Mouse (Mus musculus): Measurements from ENCODE around the gene Zfp13.

The Zfp13 gene

DNA sequence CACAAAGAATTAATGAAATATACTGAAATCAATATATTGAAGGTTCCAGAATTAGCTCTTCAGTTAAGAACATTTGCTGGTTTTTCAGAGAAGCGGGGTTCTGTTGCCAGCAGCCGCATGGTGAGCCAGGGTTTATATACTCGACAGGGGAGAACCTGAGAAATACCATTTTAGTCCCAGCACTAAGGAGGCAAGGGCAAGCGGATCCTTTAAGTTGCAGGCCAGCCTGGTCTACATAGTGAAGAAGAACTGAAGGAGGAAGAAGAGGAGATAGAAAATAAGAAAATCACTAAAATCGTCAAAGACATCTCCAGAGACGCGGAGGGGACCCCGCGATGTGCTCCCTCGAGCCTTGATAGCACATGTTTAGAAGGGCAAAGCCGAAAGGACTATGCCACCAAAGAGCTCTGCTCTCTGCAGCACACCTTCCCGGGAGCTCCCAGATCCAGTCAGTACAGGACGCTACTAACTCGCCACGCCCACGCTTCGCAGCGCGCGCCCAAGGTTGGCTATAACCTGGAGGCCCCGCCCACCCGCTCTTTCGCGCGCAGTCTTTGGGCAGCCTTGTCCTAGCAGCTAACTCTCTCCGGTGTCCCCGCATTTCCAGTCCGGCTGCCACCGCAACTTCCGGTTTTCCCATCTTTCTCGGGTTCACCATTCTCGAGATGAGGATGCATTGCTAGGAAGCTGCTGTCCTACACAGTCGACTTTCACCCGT lies 6.9 kb downstream of the Zfp13 start:
- in situ Hi-C loops (cut with MboI): no loop called here

DNA sequence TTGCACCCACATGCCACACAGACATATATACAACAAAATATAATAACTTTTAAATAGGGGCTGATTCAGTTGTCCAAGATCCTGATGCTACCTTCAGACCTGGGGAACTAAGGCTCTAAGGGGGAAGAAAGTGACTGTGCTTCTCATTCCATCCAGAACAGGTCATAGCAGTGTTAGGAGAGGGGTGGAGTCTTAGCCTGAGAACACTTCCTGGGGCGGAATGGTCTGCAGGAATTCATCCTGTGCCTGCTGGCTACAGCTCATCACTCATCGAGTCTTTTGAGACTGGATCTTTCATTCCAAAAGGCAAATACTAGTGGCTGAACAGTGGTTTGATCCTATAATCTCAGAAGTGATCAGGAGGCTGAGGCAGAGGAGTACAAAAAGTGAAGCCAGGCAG lies 12.0 kb downstream of the Zfp13 start:
- in situ Hi-C loops (cut with MboI): no loop called here

DNA sequence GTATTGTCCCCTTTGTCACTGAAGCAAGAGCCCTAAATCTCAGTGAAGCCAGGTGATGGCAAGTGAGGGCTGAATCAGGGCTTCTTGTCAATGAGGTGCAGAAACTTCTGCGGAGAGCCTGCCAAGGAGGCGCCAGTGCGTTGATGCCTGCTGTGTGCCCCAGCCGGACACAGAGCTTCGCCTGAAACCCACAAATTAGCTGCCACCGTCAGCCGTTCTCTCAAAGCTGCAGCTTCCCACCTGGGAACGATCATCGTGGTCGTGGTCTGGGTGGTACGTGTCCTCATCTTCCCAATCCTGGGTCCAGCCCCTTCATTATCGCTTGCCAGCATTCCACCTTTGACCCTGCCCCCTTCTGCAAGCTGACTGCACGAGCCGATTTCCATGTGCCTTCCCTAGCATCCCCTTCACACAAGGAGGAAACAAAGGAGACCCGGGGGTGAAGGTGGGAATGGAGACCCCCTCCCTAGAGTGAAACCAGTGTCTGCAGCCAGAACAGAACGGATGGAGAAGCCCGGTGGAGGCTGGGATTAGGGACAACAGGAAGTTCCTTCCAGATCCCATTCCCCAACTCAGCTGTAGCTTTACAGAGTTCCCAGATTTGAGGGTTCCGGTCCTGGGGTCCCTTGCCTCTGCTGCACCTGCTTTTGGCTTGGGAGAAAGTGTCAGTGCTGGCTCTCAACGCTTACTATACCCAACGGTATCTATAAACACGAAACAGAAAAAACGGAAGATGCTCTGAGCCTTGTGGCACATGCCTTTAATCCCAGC lies 13.4 kb downstream of the Zfp13 start:
- in situ Hi-C loops (cut with MboI): no loop called here

DNA sequence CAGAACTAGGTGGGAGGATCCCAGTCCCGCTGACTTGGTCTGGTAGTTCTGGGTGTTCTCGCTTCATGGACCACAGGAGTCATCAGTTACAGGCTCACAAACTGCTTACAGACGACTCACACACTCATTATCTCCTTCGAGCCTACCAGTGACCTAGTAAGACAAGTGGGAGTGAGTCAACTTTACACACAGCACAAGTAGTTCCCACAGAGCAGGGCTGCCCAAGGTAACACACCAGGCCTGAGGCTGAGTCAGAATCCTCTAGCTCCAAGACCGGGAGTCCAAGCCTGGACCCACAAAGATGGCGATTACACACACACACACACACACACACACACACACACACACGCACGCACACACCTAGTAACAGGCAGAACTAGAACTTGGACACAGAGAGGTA lies 14.5 kb downstream of the Zfp13 start:
- in situ Hi-C loops (cut with MboI): no loop called here

DNA sequence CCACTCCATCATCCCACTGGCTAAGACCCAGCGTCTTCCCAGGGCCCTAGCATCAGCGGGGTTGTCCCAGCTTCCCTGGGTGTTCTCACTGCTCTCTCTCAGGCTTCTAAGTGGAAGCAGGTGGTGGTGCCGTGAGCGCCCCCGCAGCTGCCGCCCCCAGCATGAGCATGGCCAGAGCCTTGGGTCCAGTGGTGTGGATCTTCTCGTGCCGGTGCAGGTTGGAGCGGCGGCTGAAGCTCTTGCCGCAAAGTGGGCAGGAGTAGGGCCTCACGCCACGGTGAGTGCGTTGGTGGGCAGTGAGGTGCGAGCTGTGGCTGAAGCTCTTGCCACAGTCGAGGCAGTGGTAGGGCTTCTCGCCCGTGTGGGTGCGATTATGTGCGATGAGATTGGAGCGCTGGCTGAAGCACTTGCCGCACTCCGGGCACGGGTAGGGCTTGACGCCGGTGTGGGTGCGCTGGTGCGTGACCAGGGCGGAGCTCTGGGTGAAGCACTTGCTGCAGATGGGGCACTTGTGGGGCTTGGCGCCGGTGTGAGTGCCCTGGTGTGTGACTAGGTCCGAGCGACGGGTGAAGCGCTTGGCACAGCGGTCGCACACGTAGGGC lies 23.2 kb downstream of the Zfp13 start:
- in situ Hi-C loops (cut with MboI): no loop called here

DNA sequence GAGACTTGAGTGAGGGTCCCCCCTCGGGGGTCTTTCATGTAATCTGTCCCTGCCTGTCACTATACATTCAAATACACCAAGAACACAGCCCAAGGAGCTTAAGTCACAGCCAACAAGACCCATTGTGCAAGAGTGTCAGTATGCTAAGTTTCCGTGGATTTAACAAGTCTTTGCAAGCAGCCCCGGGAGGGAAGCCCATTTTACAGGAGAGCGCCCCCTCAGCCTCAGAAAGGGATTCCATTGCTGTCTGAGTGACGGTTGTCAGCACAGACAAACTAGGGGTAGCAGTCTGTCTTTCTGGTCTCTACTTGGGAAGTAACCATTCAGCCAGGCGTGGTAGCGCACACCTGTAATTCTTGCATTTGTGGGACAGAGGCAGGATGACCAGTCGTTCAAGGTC lies 25.2 kb downstream of the Zfp13 start:
- in situ Hi-C loops (cut with MboI): loop anchor here (25.0 kb wide), 1 partner anchor 712 kb away; the partner anchor contains the start of gene Zfp945

DNA sequence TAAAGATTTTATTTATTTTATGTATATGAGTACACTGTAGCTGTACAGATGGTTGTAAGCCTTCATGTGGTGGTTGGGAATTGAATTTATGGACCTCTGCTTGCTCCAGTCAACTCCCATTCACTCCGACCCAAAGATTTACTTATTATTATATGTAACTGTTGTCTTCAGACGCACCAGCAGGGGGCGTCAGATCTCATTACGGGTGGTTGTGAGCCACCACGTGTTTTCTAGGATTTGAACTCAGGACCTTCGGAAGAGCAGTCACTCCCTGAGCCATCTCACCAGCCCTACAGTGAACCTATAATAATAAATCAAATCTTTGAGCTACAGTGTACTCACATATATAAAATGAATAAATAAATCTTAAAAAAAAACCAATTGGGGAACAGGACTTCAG lies 27.2 kb downstream of the Zfp13 start:
- in situ Hi-C loops (cut with MboI): loop anchor here (25.0 kb wide), 1 partner anchor 710 kb away; the partner anchor contains the start of gene Zfp945

DNA sequence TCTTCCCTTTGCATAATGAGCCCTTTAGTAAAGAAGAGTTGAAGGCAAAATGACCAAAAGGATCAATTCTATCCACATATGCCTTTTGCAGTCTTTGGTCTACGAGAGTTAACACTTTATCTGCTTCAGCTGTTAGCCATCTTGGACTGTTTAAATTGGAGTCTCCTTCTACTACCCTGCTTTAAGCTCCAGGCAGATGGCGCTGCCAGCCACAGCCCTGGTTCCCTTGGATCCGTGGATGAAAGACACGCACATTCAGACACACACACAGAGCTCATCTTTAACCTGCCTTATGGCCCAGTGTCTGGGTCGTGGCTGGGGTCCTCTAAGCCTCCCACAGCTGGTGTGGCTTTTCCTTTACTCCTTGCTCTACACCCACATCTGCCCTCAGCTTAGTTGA lies 28.2 kb downstream of the Zfp13 start:
- in situ Hi-C loops (cut with MboI): loop anchor here (25.0 kb wide), 1 partner anchor 709 kb away; the partner anchor contains the start of gene Zfp945

DNA sequence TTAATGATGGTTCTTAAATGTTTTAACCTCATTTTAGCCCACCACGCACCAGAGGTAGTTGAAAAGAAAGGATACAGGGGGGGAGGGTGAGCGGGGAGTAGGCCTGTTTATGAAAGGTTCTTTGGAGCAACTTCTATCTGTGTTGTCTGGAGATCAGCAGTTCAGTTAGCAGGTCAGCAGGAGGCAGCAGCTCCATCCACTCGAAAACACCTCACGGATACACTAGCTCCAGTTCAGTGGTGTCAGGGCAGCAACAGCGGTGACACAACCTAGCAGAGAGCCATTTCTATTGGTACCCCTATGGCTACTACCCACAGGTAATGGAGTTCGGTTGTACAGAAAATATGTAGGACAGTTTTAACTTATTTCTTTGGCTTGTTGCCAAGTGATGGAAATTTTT lies 29.3 kb downstream of the Zfp13 start:
- in situ Hi-C loops (cut with MboI): loop anchor here (25.0 kb wide), 1 partner anchor 708 kb away; the partner anchor contains the start of gene Zfp945

DNA sequence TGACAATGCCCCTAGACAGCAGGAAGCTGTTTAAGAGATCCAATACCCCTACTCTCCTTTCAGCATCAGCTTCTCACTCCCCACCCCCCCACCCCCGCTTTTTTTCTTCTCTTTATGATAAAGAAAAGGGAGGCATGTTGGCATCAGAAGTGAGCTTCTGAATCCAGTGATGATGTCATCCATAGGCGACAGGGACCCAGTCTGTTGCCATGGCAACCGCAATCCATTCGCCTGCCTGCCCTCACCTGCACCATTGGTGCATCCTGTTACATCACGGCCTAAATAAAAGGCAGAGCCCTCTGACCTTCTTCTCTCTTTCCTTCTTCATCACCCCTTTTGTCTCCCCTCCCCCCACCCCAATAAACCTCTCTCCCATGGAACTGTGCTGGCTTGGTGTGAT lies 30.9 kb downstream of the Zfp13 start:
- in situ Hi-C loops (cut with MboI): loop anchor here (5.0 to 25.0 kb wide), 2 partner anchors 34 to 706 kb away; partner anchors contain the start of genes Zfp945 and Zscan10

DNA sequence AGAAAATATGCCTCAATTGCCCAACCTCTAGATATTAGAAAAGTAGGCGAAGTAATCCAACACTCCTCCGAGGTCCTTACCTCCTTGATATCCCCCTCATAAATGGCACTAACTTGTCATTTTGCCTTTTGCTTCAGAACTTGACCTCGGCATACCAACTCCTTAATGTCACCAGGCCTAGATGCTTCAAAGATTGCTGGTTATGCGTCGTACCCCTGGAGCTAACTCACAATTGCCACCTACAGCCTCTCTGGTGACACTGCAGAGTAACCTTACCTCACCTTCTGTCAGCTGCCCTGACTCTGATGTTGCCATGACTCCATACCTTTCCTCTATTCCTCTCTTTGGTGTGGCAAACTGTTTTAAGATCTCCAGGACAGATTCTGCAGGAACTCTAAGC lies 32.5 kb downstream of the Zfp13 start:
- in situ Hi-C loops (cut with MboI): loop anchor here (5.0 to 25.0 kb wide), 2 partner anchors 36 to 704 kb away; partner anchors contain the start of genes Zfp945 and Zscan10

DNA sequence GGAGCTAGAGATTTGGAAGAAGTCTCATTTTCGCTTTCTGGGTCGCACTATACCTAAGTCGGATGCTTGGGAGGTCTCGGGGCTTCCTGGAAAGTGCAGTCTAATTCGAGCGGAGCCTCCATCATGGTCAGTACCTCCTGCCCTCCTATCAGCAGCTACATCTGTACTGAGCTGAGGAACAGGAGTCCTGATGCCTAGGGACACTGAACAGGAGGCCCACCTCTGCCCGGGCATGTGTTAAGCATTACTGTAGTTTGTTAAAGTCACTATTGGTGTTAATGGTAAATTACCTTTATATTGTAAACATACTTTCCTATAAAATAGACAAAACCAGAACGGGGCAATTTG lies 34.9 kb downstream of the Zfp13 start:
- in situ Hi-C loops (cut with MboI): loop anchor here (25.0 kb wide), 1 partner anchor 702 kb away; the partner anchor contains the start of gene Zfp945

DNA sequence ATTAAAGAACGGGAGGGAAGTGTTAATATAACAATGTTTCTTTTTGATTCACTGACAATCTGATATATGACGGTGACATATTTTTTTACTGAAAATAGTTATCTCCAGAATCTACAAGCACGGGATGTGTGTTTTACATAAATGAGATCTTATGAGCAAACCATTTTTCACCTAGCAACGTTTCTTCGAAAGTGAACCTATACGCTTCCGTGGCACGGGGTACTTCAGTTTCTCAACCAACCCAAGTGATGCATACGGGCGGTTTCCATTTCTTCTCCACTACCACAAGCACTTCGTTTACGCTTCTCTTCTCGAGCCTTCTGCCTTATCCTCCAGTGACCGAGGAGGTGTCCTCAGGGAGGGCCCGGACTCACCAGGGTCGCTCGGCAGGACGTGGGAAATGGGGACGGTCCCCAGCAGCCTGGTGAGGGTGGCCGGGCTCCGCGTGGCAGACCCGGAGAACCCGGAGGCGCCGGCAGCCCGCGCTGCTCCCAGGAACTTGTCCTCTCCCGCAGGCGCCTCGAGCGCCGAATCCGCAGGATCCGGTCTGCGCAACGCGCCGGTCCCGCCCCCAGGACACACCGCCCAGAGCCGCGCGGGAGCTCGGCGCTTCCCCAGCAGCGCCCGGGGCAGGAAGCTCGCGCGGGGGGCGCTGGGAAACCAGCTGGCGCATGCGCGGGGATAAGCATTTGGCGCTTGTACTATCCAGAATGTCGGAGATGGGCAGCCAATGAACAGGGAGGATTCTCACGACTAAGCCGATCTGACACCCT lies 35.5 kb downstream of the Zfp13 start, which contains the start of gene Zfp213:
Zfp213 (minus strand) TSS at position 644 of the 773 bp plus-strand sequence.
- in situ Hi-C loops (cut with MboI): loop anchor here (25.0 kb wide), 1 partner anchor 701 kb away; the partner anchor contains the start of gene Zfp945

DNA sequence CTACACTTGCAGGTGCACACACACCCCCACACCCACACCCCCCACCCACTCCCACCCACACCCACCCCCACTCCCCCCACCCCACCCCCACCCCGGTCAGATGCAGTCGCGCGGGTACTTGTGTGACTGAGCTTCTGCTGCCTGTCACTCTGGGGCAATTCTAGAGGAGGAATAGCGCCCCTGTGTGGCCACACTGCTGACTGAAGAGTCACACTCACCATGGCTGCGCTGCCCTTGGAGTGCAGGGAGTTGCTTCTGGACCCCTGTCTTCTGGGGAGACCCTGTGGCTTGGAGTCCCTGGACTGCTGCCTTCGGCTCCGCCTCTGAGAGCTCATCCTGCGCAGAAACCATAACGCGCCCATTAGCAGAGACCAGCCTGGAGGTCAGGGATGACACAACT lies 39.5 kb downstream of the Zfp13 start:
- in situ Hi-C loops (cut with MboI): loop anchor here (25.0 kb wide), 1 partner anchor 697 kb away; the partner anchor contains the start of gene Zfp945

DNA sequence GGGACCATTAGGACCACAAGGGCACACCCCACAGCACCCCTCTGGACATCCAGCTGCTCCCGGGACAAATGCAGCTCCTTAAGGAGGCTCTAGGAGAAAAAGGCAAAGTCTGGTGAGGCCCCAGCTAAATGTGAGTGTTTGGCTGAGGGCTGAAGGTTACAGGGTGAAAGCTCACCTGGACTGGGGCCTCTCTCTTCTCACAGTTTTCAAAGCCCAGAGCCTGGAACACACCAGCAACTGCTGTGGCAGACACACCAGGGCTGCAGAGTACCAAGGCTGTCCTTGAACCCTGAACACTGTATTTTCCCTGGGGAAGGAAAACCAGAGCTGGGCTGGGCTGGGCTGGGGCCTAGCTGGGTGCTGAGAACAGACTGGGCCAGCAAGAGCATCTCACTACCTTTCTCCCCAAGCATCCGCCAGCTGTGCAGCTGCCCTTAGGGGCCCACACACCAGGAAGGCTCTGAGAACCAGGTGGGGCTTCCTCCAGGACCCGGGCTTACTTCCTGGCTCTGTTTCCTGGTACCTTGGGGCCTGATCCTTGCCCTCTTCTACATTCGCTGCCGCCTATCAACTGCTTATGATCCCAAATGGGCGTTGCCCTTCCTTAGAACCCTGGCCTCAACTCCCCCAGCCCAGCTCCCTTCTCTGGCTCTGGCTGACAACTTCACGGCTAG lies 43.9 kb downstream of the Zfp13 start:
- in situ Hi-C loops (cut with MboI): loop anchor here (25.0 kb wide), 1 partner anchor 693 kb away; the partner anchor contains the start of gene Zfp945

DNA sequence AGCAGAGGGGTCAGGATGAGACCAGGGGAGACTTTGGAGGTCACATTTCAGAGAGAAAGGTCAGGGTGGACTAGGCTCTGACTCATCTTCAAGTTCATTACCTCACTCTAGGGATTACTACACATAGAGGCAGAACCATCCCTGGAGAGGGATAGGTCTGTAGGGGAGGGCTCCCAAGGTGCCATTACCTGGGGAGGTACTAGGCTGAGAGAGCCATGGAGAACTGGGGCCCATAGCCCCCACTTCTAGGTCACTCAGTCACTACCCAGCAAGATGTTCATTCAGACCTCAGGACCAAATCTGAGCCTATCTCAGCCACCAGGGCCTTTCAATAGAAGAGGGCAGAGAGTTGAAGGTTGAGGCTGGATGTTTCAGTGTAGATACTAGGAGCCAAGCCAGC lies 45.0 kb downstream of the Zfp13 start:
- in situ Hi-C loops (cut with MboI): loop anchor here (25.0 kb wide), 1 partner anchor 692 kb away; the partner anchor contains the start of gene Zfp945

DNA sequence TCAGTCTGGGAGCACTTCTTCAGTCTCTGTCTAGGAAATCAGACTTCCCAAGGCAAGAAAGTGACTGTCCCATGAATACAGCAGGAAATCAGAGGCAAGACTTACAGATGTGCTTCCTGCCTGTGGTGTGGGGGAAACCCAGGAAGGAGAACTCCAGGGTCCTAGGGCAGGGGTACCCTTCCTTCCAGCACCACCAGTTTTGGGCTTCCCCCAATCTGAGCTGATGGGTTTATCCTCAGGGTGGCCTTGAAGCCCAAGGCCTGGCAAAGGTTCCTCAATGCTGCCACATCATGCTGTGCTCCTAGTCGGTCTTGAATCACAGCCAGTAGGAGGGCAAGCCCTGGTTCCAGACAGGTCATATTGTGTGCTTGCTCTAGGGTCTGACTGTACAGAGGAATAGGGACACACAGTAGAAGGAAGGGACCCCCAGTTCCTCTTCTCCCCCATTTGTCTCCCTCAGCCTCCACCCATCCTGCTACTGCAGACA lies 45.6 kb downstream of the Zfp13 start:
- in situ Hi-C loops (cut with MboI): loop anchor here (25.0 kb wide), 1 partner anchor 691 kb away; the partner anchor contains the start of gene Zfp945

DNA sequence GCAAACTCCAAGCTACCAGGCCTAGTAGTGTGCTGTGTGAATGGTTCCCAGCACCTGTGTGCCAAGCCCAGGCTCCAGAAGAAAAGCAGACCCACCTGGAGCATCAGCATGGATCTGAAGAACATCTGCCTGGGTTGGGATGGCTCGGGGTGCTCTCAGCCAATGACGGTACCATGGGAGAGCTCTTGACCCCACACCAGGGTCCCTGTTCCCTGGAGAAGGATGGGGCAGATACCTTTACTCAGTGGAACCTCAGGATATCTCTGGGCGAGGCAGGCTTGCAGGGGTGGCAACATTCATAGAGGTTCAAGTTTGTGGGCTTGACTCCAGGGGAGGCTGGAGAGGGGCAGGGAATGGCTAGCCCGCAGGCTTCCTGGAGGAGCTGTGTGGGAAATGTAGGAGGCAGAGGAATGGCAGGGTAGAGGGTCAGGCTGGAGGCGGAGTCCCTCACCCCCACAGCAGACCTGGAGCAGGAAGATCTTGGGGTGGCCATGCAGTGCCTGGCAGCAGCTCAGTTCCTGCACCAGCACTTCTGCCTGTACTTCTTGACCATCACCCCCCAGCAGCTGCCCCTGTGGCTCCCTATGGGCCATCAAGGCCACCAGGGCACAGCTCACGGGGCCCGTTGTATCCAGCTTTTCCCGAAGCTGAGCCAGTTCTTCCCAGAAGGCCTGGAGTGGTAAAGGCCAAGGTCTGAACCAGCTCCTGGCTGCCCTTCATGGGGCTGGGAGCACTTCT lies 46.2 kb downstream of the Zfp13 start:
- in situ Hi-C loops (cut with MboI): loop anchor here (25.0 kb wide), 1 partner anchor 691 kb away; the partner anchor contains the start of gene Zfp945

DNA sequence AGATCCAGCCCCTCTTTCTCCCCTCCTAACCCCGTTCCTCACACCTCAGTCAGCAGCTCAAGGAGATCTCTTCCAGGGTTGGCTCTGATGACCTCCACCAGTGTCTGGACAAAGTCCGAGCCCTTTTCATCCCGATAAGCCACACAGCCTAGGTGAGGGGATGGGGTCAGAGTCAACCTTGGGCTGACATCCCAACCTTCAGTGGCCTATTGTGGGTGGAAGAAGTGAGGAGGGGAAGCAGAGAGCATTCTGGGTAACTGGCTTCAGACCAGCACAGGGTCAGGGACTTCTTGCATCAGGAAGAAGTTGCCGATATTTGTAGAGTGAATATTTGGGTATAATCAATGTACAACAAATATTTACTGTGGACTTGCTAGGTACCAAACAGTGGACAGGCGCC lies 47.3 kb downstream of the Zfp13 start:
- in situ Hi-C loops (cut with MboI): loop anchor here (25.0 kb wide), 1 partner anchor 690 kb away; the partner anchor contains the start of gene Zfp945
